Mouse (Mus musculus): ENCODE data around the gene Wnt11. TPM values are rescaled to one million over a fixed set of nuclear protein-coding genes. Genes with fewer than 3 reads are reported as not detected.

Gene Wnt11
- polyA plus RNA-seq, 1 experiment from 2014 or later, result 1.8 TPM

GRCm38 (mm10) chr7:98895501-98896095 lies 60.7 kb downstream of the Wnt11 start:
- Histone ChIP-seq H3K4me2 (replicated peaks) (no peak overlapping the region), H3K27ac (0 out of 2 replicates have a peak overlapping the region, but pooled peaks have one; percentile 38), H3K9me3 (no peaks in the 10 kb centered on the region), H3K9ac (no peak overlapping the region), H3K4me3 (replicated peaks) (no peak overlapping the region), H3K27me3 (replicated peaks) (no peaks in the 10 kb centered on the region), H3K4me1 (replicated peaks) (peaks cover 27% of the 10 kb centered on the region), H3K36me3 (no peaks in the 10 kb centered on the region)
- no peak for ATAC-seq
- WGBS, result 25% methylated on average over 10 of the region's 10 CpGs

- H3K36me3 ChIP-seq, result no peaks in the 10 kb centered on the region
- no peak overlapping the region for H3K4me2 ChIP-seq (replicated peaks)
- no peak overlapping the region for H3K9ac ChIP-seq
- WGBS, result 78% methylated on average over 8 of the region's 8 CpGs
- no peaks in the 10 kb centered on the region for H3K27me3 ChIP-seq (replicated peaks)
- no peak overlapping the region for H3K27ac ChIP-seq
- no peak for ATAC-seq
- peaks cover 27% of the 10 kb centered on the region for H3K4me1 ChIP-seq (replicated peaks)
- H3K4me3 ChIP-seq (replicated peaks), result no peak overlapping the region
- no peaks in the 10 kb centered on the region for H3K9me3 ChIP-seq
Observed at GRCm38 (mm10) chr7:98897323-98897722, 62.4 kb downstream of the Wnt11 start.

- H3K4me2 ChIP-seq (replicated peaks), result no peak overlapping the region
- H3K9ac ChIP-seq, result no peak overlapping the region
- no peaks in the 10 kb centered on the region for H3K9me3 ChIP-seq
- H3K36me3 ChIP-seq, result no peaks in the 10 kb centered on the region
- peaks cover 42% of the 10 kb centered on the region for H3K4me1 ChIP-seq (replicated peaks)
- no peak overlapping the region for H3K4me3 ChIP-seq (replicated peaks)
- peak; percentile 54 for ATAC-seq
- H3K27me3 ChIP-seq (replicated peaks), result no peaks in the 10 kb centered on the region
- 53% methylated on average over 4 of the region's 4 CpGs for WGBS
- H3K27ac ChIP-seq, result peak overlapping the region; percentile 24
Observed at GRCm38 (mm10) chr7:98899815-98900214, 64.9 kb downstream of the Wnt11 start.

GRCm38 (mm10) chr7:98901120-98901519 lies 66.2 kb downstream of the Wnt11 start:
- no peak overlapping the region for H3K9ac ChIP-seq
- H3K9me3 ChIP-seq, result no peaks in the 10 kb centered on the region
- no peaks in the 10 kb centered on the region for H3K27me3 ChIP-seq (replicated peaks)
- no peaks in the 10 kb centered on the region for H3K36me3 ChIP-seq
- ATAC-seq, result no peak
- H3K4me2 ChIP-seq (replicated peaks), result no peak overlapping the region
- H3K4me1 ChIP-seq (replicated peaks), result peaks cover 36% of the 10 kb centered on the region
- H3K27ac ChIP-seq, result 0 out of 2 replicates have a peak overlapping the region, but pooled peaks have one; percentile 24
- H3K4me3 ChIP-seq (replicated peaks), result no peak overlapping the region
- 96% methylated on average over 1 of the region's 1 CpGs for WGBS

GRCm38 (mm10) chr7:98903884-98904283 lies 69.0 kb downstream of the Wnt11 start:
- Histone ChIP-seq H3K4me1 (replicated peaks) (peaks cover 27% of the 10 kb centered on the region), H3K27ac (no peak overlapping the region), H3K36me3 (no peaks in the 10 kb centered on the region), H3K27me3 (replicated peaks) (no peaks in the 10 kb centered on the region), H3K9ac (no peak overlapping the region), H3K4me2 (replicated peaks) (no peak overlapping the region), H3K9me3 (no peaks in the 10 kb centered on the region), H3K4me3 (replicated peaks) (no peak overlapping the region)
- ATAC-seq, result peak; percentile 33; the same call in 1 of the 2 replicates
- 29% methylated on average over 5 of the region's 5 CpGs for WGBS

Other genes with a start within 250 kb of the Wnt11 start
- gene Emsy, start 178.3 kb upstream of the Wnt11 start, polyA plus RNA-seq (2015; fragmentation: Nextera tagmentation; extraction: Ambion mirVana), result 15.7 and 19.6 TPM in 2 replicates
- 41.8 and 43.4 TPM in 2 replicates for gene Thap12, start 132.0 kb upstream of the Wnt11 start, polyA plus RNA-seq (2015; fragmentation: Nextera tagmentation; extraction: Ambion mirVana)